Mouse (Mus musculus) thymus, adult 18-20 months (tissue): ENCODE results near the gene Rdh5.

Experiments
- DNase-seq, 2 experiments: peaks; one replicate each; pipeline ENCODE4 v3.0.0; 2022; ENCODE audit warnings: mixed read lengths in 2 of 2

Gene Rdh5

DNA sequence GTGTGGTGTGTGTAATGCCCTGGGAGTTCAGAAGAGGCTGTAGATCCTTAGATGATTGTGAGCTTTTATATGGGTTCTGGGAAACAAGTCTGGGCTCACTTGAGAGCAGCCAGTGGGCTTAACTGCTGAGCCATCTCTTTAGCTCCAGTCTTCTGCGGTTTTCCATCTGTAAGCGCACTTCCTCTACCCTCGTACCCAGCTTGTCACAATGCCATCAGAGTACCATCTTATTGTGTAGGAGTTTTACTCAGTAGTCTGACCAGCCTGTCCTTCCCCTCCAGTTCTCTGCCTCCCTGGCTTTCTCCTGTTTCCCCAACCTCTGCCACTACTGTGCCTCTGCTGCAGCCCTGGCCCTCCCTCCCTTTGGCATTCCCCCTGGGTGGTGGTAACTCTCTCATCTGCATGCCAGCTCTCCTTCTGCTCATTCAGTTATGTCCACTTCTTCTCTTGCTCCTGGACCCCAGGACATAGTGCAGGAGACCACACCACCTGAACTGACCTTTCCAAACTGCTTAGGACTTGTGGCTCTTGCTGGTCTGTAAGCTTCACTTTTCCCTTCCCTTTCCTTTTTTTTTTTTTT, 20.2 kb downstream of the Rdh5 start:
- DNase-seq = no peak

DNA sequence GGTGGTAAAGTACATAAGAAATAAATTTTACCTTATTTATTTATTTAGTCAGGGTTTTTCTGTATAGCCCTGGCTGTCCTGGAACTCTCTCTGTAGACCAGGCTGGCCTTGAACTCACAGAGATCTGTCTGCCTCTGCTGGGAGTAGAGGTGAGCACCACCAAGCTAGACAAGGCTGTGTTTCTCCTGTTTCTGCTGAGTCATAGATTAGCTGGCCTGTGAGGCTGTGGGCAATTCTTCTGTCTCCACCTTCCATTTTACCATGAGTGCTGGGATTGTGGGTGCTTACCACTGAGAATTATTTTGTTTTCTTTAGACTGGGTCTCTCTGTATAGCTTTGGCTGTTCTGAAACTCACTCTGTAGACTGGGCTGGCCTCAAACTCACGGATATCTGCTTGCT, 21.3 kb downstream of the Rdh5 start:
- no peak for DNase-seq

DNA sequence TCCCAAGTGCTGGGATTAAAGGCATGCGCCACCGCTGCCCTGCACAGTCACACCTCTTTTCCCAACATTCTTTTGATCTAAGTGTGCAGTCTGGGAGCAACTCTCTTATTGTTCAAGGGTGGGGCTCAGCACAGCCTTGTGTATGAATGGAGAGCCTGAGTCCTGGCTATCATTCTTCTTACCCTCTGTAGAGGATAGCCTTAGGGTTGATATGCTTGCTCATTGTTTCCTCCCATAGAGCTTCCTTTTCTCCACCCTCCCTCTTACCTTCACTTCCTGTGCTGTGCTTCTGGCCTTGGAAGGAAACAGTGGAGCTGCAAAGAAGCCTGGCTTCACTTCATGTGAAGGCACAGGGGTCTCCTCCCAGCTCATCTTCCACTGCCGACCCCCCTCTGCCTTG, 22.0 kb downstream of the Rdh5 start, which contains the start of gene Cd63:
Gene Cd63, plus strand, starts transcription at position 292 of the 400 bp plus-strand sequence.
- no peak for DNase-seq

DNA sequence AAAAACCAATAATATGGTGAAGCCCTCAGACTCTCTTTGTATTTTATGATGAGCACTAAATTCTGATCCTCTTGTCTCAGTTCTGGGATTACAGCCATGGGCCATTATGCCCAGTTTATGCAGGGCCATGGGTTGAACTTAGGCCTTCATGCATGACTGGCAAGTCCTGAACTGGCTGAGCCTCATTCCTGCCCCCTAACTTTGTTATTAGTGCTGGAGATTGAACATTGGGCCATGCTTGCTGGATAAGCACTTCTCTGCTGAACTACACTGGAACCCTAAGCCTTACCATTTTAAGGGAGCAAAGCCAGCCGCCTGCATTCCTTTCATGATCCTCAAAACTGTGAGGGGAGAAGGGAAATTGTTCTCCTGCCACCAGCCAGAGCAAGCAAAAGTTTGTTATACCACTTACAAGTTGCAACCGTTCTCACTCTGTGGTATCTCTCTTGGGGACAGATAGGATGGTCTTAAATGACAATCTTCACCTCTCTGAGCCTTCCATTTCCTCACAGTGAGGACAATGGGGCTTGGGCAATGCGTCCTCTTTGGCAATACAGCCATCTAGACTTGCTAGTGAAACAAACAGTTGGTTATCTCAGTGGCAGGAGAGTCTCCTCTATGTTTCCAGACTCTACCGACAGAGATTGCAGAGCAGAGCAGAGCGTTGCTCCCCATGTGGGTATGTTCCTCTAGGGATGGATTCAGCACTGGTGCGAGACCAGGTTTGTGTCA, 22.8 kb downstream of the Rdh5 start:
- DNase-seq = no peak

DNA sequence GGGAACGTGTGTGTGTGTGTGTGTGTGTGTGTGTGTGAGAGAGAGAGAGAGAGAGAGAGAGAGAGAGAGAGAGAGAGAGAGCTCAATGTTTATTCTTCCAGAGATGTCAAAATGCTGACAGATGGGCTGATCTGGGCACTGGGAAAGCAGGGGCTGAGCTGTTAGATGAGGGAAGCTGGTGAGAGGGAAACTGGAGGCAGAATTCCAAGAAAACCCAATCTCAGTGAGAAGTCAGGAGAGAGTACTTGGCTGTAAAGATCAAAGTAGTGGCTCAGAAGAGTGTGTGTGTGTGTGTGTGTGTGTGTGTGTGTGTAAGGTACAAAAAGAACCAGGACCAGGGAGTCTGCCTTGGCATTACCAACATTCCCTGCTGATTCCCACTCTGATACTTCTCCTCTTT, 25.2 kb downstream of the Rdh5 start:
- no peak for DNase-seq

DNA sequence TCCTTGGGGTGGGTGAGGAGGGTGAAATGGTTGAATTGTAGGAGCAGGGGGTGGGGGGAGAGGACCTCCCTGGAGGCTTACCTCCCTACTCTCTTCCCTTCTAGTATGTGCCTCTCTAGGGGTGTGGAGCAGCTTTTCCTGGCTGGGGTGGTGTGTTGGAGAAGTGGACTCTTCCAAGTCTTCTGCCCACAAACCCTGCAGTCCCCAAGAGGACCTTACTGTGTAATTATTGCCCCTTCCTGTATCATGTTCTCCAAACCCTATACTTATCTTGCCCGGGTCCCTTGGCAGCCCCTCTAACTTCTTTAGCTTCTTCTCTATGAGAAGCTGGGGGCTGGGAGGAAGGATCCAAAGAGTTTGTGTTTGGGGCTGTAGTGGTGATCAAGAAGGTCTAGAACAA, 25.9 kb downstream of the Rdh5 start:
- no peak for DNase-seq

DNA sequence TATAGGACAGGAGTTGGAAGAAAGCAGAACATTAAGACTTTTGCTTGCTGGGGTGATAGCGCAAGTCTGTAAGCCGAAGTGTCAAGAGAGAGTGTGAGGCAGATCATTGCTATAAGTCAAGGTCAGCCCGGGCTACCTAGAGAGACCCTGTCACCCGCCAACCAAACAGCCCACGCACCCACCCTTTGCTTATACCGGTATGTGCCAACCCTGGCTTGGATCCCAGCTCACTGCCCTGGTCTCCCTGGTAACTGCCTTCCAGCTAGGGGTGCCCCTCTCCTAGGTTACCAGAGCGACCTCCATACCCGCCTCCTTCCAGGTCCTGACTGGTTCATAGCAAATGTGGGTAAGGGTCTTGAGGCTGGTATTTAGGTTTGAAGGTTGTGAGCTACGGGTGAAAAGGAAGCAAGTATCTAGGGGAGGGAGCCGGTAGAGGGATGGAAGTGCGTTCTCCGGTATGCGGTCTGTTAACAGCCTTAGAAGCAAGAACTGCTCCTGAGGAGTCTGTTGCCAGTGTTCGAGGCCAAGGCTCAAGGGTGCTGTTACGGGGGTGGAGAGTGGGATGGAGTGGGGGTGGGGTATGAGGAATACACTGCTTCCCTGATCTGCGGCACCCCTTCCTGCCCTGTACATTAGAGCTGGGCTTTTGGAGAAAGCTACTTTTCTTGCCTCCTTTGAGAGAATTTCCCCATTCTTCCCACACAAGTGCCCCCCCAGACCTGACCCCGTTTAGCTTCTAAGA, 26.6 kb downstream of the Rdh5 start:
- no peak for DNase-seq

DNA sequence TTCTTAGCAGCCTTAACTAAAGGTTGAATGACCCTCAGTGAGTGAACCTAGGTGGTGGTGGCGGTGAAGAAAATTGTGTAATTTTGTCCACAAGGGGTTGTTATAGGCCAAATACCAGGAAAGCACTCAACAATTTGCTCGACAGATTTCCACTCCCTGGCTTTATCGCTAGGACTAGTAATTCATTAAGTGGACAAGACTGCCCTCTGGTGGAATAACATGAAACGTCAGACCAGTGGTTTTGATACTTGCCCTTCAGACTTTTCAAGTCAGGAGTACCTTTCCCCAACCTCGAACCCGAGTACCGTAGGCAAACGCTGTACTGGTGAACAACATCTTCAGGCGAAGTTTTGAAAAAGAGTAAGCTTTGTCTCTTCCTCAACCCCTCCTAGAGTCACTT, 27.3 kb downstream of the Rdh5 start:
- DNase-seq = peak in 1 of 2 experiments; percentile 49

DNA sequence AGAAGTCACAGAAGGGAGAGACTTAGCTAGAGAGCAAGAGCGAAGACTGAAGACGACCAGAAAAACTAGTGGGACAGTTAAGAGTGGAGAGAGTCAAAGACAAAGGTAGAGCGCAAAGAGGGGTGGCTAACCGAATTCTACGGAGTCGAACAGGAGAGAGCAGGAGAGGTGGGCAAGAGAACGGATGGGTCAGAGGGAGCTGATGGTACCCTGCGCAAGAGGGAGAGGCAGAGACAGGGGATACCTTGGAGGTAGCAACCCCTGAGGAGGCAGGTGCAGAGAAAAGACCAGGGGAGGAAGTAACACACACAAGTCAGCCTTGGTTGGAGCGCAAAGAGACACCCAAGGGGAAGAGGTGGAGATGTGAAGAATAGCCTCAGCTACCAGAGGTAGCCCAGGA, 30.4 kb downstream of the Rdh5 start:
- DNase-seq = no peak

DNA sequence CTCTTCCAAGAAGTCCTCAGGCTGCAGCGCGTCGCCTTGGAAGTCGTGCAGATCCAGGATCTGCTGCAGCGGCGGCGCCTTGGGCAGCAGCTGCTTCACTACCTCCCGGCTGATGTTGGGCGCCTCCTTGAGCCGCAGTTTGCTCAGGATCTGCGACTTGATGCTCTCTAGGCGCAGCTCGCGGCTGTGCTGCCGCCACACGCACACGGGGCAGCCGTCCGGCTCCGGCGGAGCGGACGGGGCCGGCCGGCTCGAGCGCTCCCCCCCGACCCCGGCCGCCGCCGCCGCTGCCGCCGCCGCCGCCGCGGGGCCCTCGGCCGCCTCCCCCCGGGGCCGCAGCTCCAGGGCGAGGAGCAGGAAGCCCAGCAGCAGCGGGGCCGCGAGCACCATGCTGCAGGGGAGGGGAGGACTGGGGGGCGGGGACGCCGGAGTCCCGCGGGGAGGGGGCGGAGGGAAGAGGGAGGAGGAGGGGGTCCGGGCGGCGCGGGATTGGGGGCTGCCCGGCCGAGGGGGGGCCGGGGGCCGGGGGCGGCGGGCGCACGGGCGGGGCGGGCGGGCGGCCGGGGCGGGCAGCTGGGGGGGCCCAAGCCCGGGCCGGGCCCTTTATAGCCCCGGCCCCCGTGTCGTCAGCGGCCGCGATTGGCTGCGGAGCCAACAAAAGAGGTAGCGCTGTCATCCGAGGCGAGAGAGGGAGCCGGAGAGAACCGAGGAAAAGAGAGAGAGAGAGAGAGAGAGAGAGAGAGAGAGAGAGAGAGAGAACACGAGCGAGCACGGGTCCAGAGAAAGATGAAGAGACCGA, 31.2 kb downstream of the Rdh5 start, which contains the start of gene Gdf11:
Gene Gdf11, minus strand, starts transcription at position 423 of the 799 bp plus-strand sequence.
- peak; percentile 55 to 66 for DNase-seq

DNA sequence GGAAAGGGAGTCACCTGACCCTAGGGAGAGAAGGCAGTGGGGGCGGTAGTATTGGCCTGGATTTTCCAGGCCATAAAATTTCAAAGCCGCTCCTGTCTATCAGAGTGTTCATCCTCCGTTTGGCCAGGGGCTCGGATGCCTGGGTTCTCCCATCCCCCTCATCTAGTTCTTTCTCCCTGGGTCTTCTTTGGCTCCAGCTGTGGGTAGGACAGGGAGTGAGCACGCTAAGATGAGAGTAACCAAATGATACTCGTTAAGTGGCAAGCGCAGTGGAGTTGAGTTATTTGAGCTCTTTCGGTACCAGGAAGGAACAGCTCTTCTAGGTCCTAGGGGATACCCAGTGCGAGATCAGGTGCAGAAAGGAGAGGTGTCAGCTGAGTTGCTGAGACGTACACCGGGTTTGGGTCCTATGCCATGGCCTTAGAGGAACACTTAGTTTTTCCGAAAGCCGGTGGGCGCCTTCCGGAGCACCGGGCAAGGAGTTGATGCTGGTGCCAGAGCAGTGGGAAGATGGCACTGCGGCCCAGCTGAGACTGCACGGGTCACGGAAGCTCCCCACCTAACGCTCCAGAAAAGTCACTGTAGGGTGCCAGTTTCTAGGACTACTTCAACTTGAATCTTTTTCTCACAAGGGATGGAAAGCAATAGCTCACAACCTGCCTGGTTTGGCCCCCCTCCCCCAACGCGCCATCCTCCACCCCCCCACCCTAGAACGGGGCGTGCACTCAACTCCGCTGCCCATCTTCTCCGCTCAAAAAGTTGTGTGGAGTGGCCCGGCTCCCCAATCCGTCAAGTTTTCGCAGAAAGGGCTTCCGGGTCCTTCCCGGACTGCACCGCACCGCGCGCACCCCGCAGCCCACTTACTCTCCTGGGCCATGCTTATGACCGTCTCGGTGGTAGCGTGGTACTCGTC, 32.0 kb downstream of the Rdh5 start:
- DNase-seq = no peak

DNA sequence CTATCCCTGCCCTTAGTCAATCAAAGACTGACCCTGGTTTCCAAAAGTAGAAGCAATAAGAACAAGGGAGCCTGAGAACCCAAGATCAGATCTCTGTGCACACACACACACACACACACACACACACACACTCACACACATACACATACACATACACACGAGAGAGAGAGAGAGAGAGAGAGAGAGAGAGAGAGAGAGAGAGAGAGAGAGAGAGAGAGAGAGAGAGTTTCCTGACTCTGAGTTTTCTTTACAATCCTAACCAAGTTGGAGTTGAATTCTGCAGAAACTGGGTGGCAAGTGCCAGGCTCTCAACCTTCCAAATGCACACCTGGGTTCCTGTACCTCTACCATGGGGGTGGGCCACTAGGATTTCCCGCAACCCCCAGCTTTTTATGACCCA, 32.8 kb downstream of the Rdh5 start:
- no peak for DNase-seq

DNA sequence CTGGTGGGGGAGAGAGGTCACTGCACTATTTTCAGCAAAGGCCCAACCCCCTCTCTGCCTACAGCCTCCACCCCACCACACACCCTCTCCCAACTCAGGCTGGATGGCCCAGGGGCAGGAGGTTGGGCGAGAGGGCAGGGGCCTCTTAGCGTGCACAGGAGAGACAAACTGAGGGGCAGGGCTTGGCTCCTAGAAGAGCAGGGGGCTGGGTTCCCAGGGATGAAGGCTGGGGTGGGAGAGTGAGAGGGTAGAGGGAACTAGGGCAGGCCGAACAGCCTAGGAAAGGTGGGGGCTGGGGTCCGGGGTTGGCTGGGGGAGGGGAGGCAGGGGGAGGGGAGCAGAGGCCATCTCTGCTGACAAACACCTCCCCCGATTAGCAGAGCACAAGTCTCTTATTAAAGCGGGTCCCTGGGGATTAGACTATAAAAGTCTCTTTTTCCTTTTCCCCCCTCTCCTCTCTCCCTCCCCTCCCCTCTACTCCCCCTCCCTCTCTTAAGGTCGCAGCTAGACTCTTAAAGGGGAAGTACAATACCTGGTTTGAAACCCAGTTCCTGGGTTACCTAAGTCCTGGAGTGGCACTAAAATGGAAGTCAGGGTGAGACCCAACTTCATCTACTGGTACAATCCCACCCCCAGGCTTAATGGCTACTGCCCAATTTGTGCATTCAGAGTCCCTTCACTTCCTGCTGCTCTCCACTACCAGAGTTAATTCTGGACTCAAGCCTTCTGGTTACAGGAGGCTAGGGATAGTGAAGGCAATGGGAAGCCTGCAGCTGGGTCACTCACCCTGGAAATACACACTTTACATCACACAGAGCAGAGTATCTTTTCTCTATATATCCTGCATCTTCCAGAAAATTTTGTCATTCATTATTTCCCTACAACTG, 33.5 kb downstream of the Rdh5 start:
- DNase-seq = no peak

DNA sequence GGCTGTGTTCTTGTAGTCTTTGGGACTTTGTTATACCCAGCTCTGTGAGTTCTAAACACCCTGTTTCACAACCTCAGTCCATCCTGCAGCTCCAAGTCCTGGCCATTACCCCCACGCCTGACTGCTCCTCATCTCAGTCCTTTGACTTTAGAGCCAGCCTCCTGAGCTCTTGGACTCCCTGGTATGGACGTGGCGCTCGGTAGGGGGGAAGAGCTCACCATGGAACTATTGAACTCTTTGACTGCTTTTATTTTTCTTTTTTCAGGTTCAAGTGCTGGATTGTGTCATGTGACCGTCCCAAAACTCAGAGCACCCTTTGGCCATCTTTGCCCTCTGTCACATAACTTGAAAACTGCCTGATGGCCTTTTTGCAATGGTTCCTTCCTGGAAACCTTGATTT, 40.6 kb downstream of the Rdh5 start:
- DNase-seq = no peak

DNA sequence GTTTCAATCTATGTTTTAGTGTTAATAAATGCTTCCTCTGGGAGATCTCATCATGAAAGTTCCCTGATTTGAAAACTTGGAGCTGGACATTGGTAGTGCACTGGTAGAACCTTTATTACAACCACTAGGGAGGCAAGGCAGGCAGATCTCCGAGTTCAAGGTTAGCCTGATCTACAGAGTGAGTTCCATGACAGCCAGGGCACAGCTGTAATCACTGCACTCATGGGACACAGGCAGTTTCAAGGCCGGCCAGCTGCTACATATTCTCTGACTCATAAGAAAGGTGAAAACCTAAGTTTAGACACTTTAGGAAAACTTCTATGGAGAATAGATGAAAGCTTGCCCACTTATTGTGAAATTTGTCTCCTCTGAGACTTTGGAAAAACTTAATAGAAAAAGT, 43.9 kb downstream of the Rdh5 start:
- no peak for DNase-seq

DNA sequence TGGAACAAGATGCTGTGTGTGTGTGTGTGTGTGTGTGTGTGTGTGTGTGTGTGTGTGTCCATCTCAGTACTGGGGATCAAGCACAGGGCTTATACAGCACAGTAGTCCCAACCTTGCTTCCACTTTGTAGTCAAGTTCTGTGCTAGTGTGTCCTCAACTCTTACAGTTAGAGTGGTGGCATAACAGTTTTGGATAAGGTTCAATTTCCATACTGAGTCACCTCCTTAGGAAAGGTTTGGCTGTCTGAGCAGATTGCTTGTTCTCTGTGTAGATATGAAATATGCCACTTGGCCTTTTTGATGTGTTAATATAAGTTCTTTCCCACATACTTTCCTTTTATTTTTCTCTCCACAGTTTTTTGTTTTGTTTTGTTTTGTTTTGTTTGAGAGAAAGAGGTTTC, 44.4 kb downstream of the Rdh5 start:
- DNase-seq = no peak

DNA sequence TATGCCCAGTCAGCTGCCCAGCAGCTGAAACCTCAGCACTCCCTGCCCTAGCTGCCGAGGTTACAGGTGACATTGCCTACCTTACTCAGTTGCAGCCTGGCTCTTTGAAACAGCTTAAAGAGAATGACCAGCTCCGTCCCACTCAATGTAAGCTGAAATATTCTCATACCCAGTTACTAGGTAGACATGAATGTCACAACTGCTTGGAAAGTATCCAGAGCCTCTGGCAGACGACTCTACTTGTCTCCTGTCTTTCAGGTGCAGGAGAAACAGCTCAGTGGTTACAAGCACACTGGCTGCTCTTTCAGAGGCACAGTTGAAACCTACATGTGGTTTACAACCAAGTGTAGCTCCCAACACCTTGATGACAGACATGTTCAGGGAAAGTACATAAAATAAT, 52.3 kb downstream of the Rdh5 start:
- no peak for DNase-seq

DNA sequence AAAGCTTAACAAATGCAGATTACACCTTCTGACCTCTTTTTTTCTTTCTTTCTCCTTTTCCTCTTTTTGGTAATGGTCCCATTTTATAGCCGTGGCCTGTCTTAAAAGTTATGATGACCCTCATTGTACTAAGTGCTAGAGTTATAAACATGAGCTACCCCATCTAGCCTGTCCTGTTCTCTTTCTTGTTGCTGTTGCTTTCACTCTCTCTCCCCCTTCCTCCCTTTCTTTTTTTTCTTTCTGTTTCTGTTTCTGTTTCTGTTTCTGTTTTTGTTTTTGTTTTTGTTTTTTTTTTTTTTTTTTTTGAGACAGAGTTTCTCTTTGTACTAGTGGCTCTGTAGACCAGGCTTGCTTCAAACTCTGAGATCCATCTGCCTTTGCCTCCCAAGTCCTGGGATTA, 56.2 kb downstream of the Rdh5 start:
- no peak for DNase-seq

DNA sequence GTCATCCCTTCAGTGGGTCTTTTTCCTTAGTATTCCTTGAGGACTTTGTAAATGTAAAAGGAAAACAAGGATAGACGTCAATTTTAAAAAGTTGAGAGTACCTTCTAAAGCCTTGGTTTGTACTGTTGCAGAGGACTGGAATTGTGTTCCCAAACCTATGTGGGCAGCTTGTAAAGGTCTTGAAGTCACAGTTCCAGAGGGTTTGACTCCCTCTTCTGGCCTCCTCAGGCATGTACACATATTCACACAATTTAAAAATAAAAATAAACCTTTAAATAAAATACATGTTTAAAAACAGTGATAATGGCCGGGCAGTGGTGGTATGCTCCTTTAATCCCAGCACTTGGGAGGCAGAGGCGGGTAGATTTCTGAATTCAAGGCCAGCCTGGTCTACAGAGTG, 56.6 kb downstream of the Rdh5 start:
- DNase-seq = no peak
